Mouse (Mus musculus) neural tube, embryonic 11.5 days (tissue): ENCODE data around the gene Acbd6. TPM values are rescaled to one million over a fixed set of nuclear protein-coding genes. Genes with fewer than 3 reads are reported as not detected.

Experiments
- ATAC-seq: fragments of 200-750 bp; cut with Nextera tagmentation; 2 replicates; pipeline ENCODE4 v1.8.0; 2017; ENCODE audit warnings: moderate number of reproducible peaks, mild to moderate bottlenecking, moderate TSS enrichment, moderate library complexity; ENCODE audit not compliant: insufficient read depth, low FRiP score, low TSS enrichment
- DNase-seq: peaks from one replicate; pipeline ENCODE4 v3.0.0-alpha.2; 2015; ENCODE audit warnings: low spot score
- H3K27ac ChIP-seq: fragments of 300-500 bp; sonication (generic); 2 replicates; pipeline ENCODE4 v1.5.1; 2014; ENCODE audit warnings: low read depth, mild to moderate bottlenecking, low read length
- H3K27me3 ChIP-seq: fragments of 300-500 bp; sonication (generic); 2 replicates; pipeline ENCODE4 v1.6.1; 2014; ENCODE audit warnings: mild to moderate bottlenecking, low read length, mixed read lengths; ENCODE audit not compliant: control insufficient read depth, insufficient read depth
- H3K36me3 ChIP-seq: fragments of 300-500 bp; sonication (generic); 2 replicates; pipeline ENCODE4 v1.6.1; 2014; ENCODE audit warnings: mild to moderate bottlenecking, low read length, moderate library complexity, mixed read lengths; ENCODE audit not compliant: control insufficient read depth, insufficient read depth
- H3K4me1 ChIP-seq: fragments of 300-500 bp; sonication (generic); 2 replicates; pipeline ENCODE4 v1.6.1; 2014; ENCODE audit warnings: low read length, mixed read lengths; ENCODE audit not compliant: control insufficient read depth, insufficient read depth
- H3K4me2 ChIP-seq: fragments of 300-500 bp; sonication (generic); 2 replicates; pipeline ENCODE4 v1.6.1; 2014; ENCODE audit warnings: low read depth, mild to moderate bottlenecking, moderate library complexity
- H3K4me3 ChIP-seq: fragments of 300-500 bp; sonication (generic); 2 replicates; pipeline ENCODE4 v1.5.1; 2014; ENCODE audit warnings: low read depth, low read length
- H3K9ac ChIP-seq: fragments of 300-500 bp; sonication (generic); 2 replicates; pipeline ENCODE4 v1.6.1; 2014; ENCODE audit warnings: mild to moderate bottlenecking, low read length
- H3K9me3 ChIP-seq: fragments of 300-500 bp; sonication (generic); 2 replicates; pipeline ENCODE4 v1.6.1; 2016; ENCODE audit warnings: low read length; ENCODE audit not compliant: control insufficient read depth
- WGBS: fragments of 180-500 bp; shearing (Covaris S2); extraction: QIAGEN DNeasy Blood & Tissue Kit; methylation state at CpG from one replicate; pipeline ENCODE4 v1.1.7; 2014; 5-methylcytosine and 5-hydroxymethylcytosine counted together
- polyA plus RNA-seq: library from polyadenylated mRNA; unstranded; fragments of >200 nt; fragmentation: Nextera tagmentation; extraction: Ambion mirVana; gene quantifications from 2 replicates; pipeline ENCODE4 v1.2.1, GENCODE M21; 2014

Gene Acbd6
- polyA plus RNA-seq, 1 experiment from 2014 or later, result 72.3 TPM

DNA sequence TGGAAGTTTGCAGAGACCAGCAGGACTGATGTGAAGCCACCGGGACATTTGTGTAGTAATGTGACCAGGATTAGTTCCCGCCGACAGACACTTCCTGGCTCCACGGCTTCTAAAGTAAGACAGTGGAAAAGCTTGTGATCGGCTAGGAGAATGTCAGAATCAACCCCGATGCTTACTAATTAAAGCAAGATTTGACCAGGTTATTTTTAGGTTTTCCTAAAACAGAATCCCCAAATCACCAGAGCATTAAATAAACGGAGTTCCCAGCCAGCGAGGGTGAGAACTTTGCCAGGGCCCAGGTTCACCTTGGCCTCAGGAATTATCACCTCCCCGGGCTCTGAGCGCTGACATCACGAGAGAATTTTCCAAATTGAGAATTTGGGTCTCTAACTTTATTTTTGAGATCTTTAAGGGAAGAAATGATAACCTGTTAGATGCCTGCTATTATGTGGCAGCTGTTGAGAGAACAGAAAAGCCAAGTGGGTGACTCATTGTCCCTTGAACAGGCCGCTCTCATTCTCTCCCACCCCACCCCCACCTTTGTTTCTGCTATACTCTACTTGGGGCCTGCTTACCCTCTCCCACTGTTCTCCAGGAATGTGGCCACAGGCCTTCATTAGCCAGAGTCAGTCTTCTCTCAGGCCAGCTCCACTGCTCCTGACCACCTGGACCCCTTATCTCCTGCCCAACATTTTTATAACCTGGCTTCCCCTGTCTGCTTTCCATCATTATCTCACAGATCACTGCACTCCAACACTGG lies 30.7 kb upstream of the Acbd6 start:
- Histone ChIP-seq H3K27me3 (no peaks in the 10 kb centered on the region), H3K4me3 (no peak overlapping the region), H3K27ac (no peak overlapping the region), H3K4me2 (no peak overlapping the region), H3K36me3 (no peaks in the 10 kb centered on the region), H3K4me1 (peaks cover 18% of the 10 kb centered on the region), H3K9me3 (no peaks in the 10 kb centered on the region), H3K9ac (no peak overlapping the region)
- 36% methylated on average over 12 of the region's 12 CpGs for WGBS
- peak; percentile 41 for DNase-seq
- ATAC-seq, result no peak

- H3K4me2 ChIP-seq, result no peak overlapping the region
- no peaks in the 10 kb centered on the region for H3K27me3 ChIP-seq
- peaks cover 18% of the 10 kb centered on the region for H3K4me1 ChIP-seq
- no peak overlapping the region for H3K9ac ChIP-seq
- H3K9me3 ChIP-seq, result no peaks in the 10 kb centered on the region
- 17% methylated on average over 8 of the region's 8 CpGs for WGBS
- H3K36me3 ChIP-seq, result no peaks in the 10 kb centered on the region
- H3K4me3 ChIP-seq, result no peak overlapping the region
- ATAC-seq (no peak), DNase-seq (no peak)
- H3K27ac ChIP-seq, result no peak overlapping the region
Measured at GRCm38 (mm10) chr1:155527787-155528158, 30.1 kb upstream of the Acbd6 start.

DNA sequence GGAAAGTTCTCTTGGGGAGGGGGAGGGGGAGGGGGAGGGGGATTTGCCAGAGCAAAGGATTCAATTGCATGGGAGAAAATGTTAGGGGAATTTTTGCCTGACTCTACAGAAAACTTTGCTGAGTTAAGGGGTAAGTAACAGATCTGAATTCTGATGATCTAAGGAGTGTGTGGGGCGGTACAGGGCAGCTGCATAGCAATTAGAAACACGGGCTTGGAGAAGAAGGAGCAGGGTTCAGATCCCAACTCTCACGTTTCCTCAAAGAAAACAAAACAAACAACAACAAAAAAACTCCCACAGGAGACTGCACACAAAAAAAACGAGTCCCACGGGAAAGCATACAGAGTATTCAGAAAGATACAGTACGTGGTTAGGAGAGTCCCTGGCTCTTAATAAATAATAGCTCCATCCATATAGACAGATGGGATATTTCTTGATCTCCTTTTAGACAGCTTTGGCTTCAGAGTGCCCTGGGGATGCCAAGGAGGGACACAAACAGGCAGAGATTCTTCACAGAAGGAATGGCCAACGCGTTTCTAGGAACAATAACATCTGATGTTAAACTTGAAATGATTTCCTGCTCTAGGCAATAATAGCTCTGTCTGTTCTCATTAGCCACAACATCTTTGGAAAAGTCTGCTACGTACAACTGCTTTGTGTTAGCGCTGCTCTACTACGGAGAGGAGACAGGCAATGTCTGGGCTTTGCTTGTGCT lies 29.4 kb upstream of the Acbd6 start:
- H3K36me3 ChIP-seq, result no peaks in the 10 kb centered on the region
- DNase-seq, result no peak
- H3K4me3 ChIP-seq, result no peak overlapping the region
- no peak overlapping the region for H3K9ac ChIP-seq
- no peak for ATAC-seq
- H3K27me3 ChIP-seq, result no peaks in the 10 kb centered on the region
- H3K4me2 ChIP-seq, result no peak overlapping the region
- H3K27ac ChIP-seq, result no peak overlapping the region
- H3K4me1 ChIP-seq, result peaks cover 18% of the 10 kb centered on the region
- 46% methylated on average over 11 of the region's 11 CpGs for WGBS
- H3K9me3 ChIP-seq, result no peaks in the 10 kb centered on the region

DNA sequence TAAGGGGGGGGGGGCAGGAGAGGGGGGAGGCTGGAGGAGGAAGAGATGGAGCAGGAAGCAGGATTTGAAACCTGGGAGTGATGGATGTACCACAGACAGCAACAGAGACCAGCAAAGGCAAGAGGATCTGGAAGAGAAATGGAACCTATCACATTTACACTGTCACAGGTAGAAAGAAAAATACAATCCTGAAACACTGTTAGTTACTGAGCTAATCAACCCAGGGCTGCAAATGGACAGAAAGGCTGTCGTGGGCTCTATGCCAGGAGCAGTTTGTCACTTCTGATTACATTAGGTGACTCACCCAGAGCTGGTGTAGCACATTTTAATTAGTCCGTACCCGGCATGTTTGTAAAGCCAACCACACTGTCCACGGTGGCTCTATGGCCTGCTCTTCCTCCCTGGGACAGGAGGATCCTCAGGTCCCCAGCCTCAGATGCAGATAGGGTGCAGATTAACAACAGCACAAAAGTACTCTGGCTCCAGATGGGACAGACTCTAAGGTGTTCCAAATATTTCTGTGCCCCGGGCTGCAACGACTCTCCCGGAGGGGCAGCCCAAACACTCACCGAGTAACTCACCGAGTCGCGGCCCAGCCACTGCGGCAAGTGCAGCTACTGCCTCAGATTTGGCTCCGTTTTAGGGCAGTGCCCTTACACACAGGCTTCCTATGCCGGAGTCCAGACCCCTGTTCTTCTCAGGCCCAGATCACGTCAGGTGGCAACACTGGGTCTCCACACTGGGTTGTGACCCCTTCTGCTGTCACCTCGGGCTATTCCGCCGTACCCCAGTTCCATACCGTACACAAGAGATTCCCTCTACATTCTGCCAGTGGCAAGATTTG lies 28.6 kb upstream of the Acbd6 start:
- Histone ChIP-seq H3K9me3 (no peaks in the 10 kb centered on the region), H3K36me3 (no peaks in the 10 kb centered on the region), H3K9ac (no peak overlapping the region), H3K27me3 (no peaks in the 10 kb centered on the region), H3K27ac (no peak overlapping the region), H3K4me1 (peaks cover 18% of the 10 kb centered on the region), H3K4me2 (no peak overlapping the region), H3K4me3 (no peak overlapping the region)
- no peak for ATAC-seq
- 83% methylated on average over 19 of the region's 19 CpGs for WGBS
- DNase-seq, result no peak

DNA sequence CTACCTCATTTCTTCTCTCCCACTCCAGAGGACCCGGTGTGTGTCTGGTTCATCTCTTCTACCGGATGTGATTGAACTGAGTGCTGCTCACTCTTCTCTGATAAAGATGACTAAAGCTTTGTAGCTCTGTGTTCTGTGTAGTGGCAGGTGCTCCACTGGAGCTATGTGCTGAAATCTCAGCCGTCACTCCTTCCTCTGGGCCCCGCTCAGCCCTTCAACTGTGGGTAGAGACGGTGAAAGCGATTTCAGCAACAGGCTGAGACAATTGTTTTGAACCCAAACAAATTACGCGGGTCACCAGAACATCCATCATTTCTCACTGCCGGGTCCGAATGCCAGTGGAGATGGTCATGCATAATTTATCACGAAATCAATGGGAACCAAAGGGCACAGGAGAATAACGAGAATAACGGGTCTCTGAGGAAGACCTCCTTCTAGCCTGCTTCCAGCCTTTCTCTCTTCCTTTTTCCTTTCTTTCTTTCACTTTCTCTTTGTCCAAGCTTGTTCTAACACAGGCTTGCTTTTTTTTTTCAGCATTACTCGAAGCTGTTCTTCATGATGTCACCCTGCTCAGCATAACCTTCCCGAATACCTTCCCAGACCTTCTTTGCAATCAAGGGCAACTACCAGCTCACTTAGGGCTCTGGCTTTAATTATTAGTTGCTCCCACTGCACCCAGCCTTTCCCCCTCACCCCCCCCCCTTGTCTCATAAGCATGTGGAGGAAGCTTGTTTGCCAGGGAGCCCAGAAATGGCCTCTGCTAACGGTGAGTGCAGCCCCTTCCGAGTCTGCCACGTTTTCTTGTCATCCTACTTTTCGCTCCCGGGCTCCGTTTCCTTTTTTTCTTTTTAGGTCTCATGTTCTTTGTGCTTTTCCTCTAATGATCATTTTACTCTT lies 27.1 kb upstream of the Acbd6 start:
- Histone ChIP-seq H3K9ac (0 out of 2 replicates have a peak overlapping the region, but pooled peaks have one; percentile 14), H3K4me1 (peaks cover 18% of the 10 kb centered on the region), H3K27me3 (no peaks in the 10 kb centered on the region), H3K4me2 (peak overlapping the region; percentile 22), H3K36me3 (no peaks in the 10 kb centered on the region), H3K9me3 (no peaks in the 10 kb centered on the region), H3K27ac (0 out of 2 replicates have a peak overlapping the region, but pooled peaks have one; percentile 14), H3K4me3 (no peak overlapping the region)
- DNase-seq, result peak; percentile 47
- 45% methylated on average over 21 of the region's 21 CpGs for whole genome bisulfite sequencing
- ATAC-seq, result peak; percentile 42

GRCm38 (mm10) chr1:155532396-155532795 lies 25.5 kb upstream of the Acbd6 start:
- Histone ChIP-seq H3K9me3 (no peaks in the 10 kb centered on the region), H3K27me3 (no peaks in the 10 kb centered on the region), H3K4me3 (no peak overlapping the region), H3K36me3 (no peaks in the 10 kb centered on the region), H3K9ac (no peak overlapping the region), H3K4me2 (no peak overlapping the region), H3K27ac (no peak overlapping the region), H3K4me1 (peaks cover 16% of the 10 kb centered on the region)
- 90% methylated on average over 5 of the region's 5 CpGs for WGBS
- ATAC-seq, result no peak
- no peak for DNase-seq

DNA sequence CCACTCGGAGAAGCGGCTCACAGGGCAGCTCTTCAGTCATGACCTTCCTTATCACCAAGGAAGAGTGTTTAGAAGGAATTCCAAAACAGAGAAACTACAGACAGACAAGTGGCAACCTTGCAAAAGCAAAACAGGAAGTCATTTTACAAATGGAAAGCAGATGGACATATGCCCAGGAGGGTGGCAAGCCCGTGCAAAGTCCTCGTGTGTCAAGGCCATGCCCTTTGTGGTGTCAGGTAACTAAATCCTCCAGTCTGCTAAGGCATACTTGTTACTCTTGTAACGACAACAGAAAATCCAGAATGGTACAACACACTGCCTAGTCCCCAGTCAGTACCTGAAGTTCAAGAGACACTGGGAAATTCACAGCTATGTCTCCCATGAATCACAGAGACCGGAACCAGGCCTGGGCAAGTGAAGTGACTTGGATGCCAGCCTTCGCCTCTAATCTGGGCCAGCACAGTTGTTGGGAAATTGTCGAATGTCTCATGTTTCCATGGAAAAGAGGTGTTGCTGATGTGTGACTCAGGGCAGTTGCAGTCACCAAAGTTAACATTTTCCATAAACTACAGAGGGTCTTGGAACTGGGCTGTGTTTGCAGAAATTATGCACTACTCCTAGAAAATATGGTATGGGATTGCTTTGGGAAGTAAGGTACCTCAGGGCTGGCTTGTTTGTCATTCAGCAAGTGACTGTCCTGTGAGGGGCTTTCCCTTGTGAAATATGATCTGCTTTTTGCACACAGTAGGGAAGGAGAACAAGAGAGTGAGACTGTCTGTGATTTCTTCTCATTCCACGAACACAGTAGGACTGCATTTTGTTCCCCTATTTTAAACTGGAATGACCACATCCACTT lies 24.9 kb upstream of the Acbd6 start:
- H3K9me3 ChIP-seq, result no peaks in the 10 kb centered on the region
- no peaks in the 10 kb centered on the region for H3K36me3 ChIP-seq
- H3K27me3 ChIP-seq, result no peaks in the 10 kb centered on the region
- peaks cover 10% of the 10 kb centered on the region for H3K4me1 ChIP-seq
- no peak overlapping the region for H3K27ac ChIP-seq
- no peak for DNase-seq
- no peak for ATAC-seq
- H3K4me2 ChIP-seq, result no peak overlapping the region
- no peak overlapping the region for H3K9ac ChIP-seq
- no peak overlapping the region for H3K4me3 ChIP-seq
- WGBS, result 73% methylated on average over 9 of the region's 9 CpGs
